Mouse (Mus musculus): ENCODE results near the gene Pgr15l. TPM values are rescaled to one million over a fixed set of nuclear protein-coding genes. Genes with fewer than 3 reads are reported as not detected.

Gene Pgr15l
- not detected for total RNA-seq (2021)
- long read RNA-seq, experiment 1 = 0 reads
- long read RNA-seq, experiment 2 = 0 reads

GRCm38 (mm10) chrX:97072369-97072768 lies at the start of gene Pgr15l:
Gene Pgr15l, plus strand, starts transcription at chrX:97072596.
- DNase-seq = no peak
- intact Hi-C loops (cut with DNase I) = loop anchor here (10.0 kb wide), 1 partner anchor 362 kb away; no protein-coding TSS in a partner anchor

GRCm38 (mm10) chrX:97027540-97027939 lies 44.9 kb upstream of the Pgr15l start:
- no peak for DNase-seq
- Histone ChIP-seq H3K27ac (no peak overlapping the region), H3K4me3 (no peak overlapping the region)
- intact Hi-C loops (cut with DNase I) = no loop called here
- no peak for TF ChIP-seq CTCF (IDR thresholded peaks at IDR 0.05)

More at GRCm38 (mm10) chrX:97072369-97072768, at the start of gene Pgr15l:
- no peak for TF ChIP-seq CTCF (IDR thresholded peaks at IDR 0.05)
- no peak within 1 kb of the TSS for H3K4me3 ChIP-seq
- H3K27ac ChIP-seq = no peak within 1 kb of the TSS

GRCm38 (mm10) chrX:97069816-97070215 lies 2.6 kb upstream of the Pgr15l start:
- TF ChIP-seq CTCF (IDR thresholded peaks at IDR 0.05) = no peak
- Histone ChIP-seq H3K4me3 (no peak overlapping the region), H3K27ac (no peak overlapping the region)
- DNase-seq = no peak
- intact Hi-C loops (cut with DNase I) = loop anchor here (10.0 kb wide), 1 partner anchor 365 kb away; no protein-coding TSS in a partner anchor

Data from gastrocnemius, adult 2 months (tissue).